Mouse (Mus musculus): ENCODE results near the gene Nt5c. TPM values are rescaled to one million over a fixed set of nuclear protein-coding genes. Genes with fewer than 3 reads are reported as not detected.
"Not testable (repeated sequence)": the region's sequence is repeated elsewhere in the genome, so short reads cannot be mapped to it uniquely, and the experiment has no call there.

The Nt5c gene
- polyA plus RNA-seq, 1 experiment from 2014 or later: 81.6 TPM

DNA sequence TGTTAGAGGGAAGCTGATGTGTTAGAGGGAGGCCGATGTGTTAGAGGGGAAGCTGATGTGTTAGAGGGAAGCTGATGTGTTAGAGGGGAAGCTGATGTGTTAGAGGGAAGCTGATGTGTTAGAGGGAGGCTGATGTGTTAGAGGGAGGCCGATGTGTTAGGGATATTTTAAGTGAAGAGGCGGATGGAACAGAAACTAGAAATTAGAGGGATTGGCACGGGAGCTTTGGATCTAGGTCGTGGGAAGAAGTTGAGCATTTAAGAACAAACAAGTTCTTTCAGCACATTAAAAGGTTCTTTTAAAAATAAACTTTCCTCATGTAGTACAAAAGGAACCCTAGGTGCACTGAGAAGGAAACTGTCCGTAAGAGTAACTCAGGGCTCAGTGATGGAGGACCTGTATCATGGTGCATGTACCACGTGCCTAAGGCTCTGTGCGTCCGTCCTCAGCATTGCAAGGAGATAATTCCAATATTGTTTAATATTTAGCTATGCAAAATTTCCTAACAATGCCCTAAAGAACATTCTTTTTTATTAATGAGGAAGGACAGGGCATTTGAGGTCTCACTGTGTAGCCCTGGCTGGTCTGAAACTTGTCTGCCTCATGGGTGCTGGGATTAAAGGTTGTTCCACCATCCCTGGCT, 13.2 kb downstream of the Nt5c start:
- 86% methylated on average over 9 of the region's 9 CpGs for WGBS
- Histone ChIP-seq H3K36me3 (peaks cover 11% of the 10 kb centered on the region), H3K4me3 (no peak overlapping the region), H3K4me1 (peaks cover 22% of the 10 kb centered on the region), H3K4me2 (no peak overlapping the region), H3K27me3 (no peaks in the 10 kb centered on the region), H3K27ac (no peak overlapping the region), H3K9me3 (no peaks in the 10 kb centered on the region), H3K9ac (no peak overlapping the region)
- no peak for ATAC-seq (ENCODE audit: insufficient number of reproducible peaks, low FRiP score, low TSS enrichment, low read depth)

DNA sequence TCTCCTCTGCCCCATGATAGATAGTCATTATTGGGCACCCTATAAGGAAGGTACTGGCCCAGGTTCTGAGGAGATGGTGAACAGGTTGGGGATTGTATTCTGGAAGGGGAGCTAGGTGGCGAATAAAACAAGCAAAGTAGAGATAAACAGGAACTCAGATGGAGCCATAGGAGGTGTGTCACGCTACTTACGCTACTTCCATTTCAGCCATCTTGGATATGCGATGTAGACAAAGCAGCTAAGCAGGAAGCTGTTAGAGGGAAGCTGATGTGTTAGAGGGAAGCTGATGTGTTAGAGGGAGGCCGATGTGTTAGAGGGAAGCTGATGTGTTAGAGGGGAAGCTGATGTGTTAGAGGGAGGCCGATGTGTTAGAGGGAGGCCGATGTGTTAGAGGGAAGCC, 14.3 kb downstream of the Nt5c start:
- H3K4me1 ChIP-seq: peaks cover 22% of the 10 kb centered on the region
- H3K9me3 ChIP-seq; H3K27me3 ChIP-seq; H3K27ac ChIP-seq; H3K4me3 ChIP-seq; ATAC-seq (ENCODE audit: insufficient number of reproducible peaks, low FRiP score, low TSS enrichment, low read depth); H3K9ac ChIP-seq; H3K4me2 ChIP-seq: not testable (repeated sequence)
- WGBS: 82% methylated on average over 7 of the region's 7 CpGs
- peaks cover 11% of the 10 kb centered on the region for H3K36me3 ChIP-seq

DNA sequence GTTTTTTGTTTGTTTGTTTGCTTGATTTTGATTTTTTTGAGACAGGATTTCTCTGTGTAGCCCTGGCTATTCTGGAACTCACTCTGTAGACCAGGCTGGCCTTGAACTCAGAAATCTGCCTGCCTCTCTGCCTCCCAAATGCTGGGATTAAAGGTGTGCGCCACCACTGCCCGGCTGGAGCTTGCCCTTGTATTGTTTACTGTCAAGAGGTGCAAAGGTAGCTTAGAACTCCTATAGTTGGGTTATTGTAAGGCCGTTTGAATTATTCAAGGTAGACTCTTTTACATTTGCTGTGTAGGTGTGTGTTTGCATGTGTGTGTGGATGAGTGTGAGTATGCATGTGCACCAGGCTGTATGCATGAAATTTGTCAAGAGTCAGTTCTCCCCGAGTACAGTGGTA, 15.0 kb downstream of the Nt5c start:
- peak overlapping the region; percentile 91; the same call in 1 of the 2 replicates for H3K4me2 ChIP-seq
- peak overlapping the region; percentile 76; the same call in 1 of the 2 replicates for H3K9ac ChIP-seq
- not testable (repeated sequence) for H3K27ac ChIP-seq; ATAC-seq (ENCODE audit: insufficient number of reproducible peaks, low FRiP score, low TSS enrichment, low read depth); H3K36me3 ChIP-seq; H3K9me3 ChIP-seq; H3K27me3 ChIP-seq
- H3K4me1 ChIP-seq: peaks cover 22% of the 10 kb centered on the region
- 77% methylated on average over 4 of the region's 4 CpGs for WGBS
- peak overlapping the region; percentile 84; the same call in 1 of the 2 replicates for H3K4me3 ChIP-seq

DNA sequence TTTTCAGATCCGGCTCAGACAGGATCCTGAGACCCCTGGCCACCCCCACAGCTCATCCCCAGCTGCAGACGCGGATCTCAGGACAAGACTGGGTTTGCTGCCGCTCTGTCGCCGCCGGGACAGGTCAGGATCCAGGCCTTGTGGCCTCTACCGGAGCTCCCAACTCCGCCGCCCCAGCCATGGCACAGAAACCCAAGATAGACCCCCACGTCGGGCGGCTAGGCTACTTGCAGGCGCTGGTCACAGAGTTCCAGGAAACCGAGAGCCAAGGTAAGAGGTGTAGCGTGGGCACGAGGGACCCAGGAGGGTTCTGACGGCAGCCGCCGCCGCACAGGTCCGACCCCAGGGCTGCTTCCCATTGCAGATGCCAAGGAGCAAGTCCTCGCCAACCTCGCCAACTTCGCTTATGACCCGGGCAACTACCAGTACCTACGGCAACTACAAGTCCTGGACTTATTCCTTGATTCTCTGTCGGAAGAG, 15.9 kb downstream of the Nt5c start:
- Histone ChIP-seq H3K4me3 (peak overlapping the region; percentile 84), H3K36me3 (peaks cover 5% of the 10 kb centered on the region), H3K27me3 (no peaks in the 10 kb centered on the region), H3K27ac (peak overlapping the region; percentile 38; the same call in 1 of the 2 replicates), H3K9me3 (no peaks in the 10 kb centered on the region), H3K9ac (peak overlapping the region; percentile 76), H3K4me1 (peaks cover 22% of the 10 kb centered on the region), H3K4me2 (peak overlapping the region; percentile 91)
- peak; percentile 30 for ATAC-seq (ENCODE audit: insufficient number of reproducible peaks, low FRiP score, low TSS enrichment, low read depth)
- 3% methylated on average over 28 of the region's 28 CpGs for WGBS

DNA sequence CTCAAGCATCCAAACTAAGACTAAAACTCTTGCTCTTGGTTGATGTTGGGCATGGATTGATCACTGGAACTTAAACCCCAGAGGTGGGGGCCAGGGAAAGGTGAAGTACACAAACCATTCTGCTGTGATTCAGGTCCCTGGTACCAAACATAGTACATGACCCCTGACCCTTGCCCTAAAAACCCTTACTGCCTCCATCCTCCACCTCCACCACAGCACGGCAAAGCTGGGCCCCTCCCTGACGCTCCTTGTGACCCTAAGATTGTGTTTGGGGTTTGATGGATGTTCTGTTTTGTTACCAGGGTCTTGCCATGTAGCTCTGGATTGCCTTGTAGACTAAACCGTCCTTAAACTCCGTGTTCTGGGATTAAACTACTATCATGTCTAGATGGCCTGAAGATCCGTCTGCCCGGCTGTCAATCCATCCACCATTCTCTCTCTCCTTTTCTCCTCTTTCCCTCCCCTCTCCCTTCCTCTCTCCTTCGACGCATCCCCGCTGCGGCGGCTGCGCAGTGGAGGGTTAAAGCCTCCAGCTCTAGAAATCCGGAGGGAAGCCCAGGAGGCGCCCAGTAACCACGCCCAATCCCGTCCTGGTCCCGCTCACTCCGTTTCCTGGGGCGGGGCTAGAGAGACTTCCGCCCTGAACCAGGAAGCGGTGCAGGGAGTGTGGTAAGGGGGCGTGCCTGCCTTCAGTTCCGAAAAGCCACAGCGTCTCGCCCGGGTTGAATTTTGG, 16.5 kb downstream of the Nt5c start, which contains the start of gene Armc7:
TSS of gene Armc7 (plus strand) at position 643 of the 733 bp plus-strand sequence.
- ATAC-seq (ENCODE audit: insufficient number of reproducible peaks, low FRiP score, low TSS enrichment, low read depth): peak; percentile 94
- no peaks in the 10 kb centered on the region for H3K9me3 ChIP-seq
- under 1% methylated on average over 26 of the region's 26 CpGs for WGBS

DNA sequence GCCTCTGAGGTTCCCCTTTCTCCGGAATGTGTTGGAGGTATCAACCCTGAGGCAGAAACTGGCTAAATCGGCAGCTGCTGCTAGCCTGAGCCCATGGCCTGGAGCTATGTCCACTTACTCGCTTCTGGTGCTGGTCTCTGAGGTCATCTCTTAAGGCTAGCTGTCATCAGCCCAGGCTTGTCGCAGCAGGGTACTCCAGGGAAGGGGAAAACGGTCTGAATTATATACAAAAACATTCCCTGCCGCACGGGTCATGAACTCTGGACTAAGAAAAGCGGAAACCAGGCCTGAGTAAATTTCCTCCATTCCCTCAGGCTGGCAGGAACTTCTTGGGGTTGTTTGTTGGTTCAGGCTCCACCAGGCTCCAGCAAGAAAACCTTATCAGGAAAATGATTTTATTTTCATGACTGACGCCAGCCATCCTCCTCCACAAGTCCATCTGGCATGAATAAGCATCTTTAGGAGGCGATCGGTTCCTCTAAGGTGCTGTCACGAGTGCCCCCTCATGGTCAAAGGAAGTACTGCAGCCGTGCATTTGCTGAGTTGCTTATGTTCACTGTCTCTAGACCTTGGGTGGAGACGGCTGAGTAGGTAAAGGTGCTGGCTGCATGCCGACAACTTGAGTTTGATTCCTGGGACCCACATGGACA, 17.9 kb downstream of the Nt5c start:
- Histone ChIP-seq H3K27me3 (no peaks in the 10 kb centered on the region), H3K4me3 (peak overlapping the region; percentile 10; the same call in 1 of the 2 replicates), H3K36me3 (no peaks in the 10 kb centered on the region), H3K4me1 (peaks cover 22% of the 10 kb centered on the region), H3K9me3 (no peaks in the 10 kb centered on the region), H3K4me2 (no peak overlapping the region), H3K27ac (peak overlapping the region; percentile 77; the same call in 1 of the 2 replicates), H3K9ac (no peak overlapping the region)
- WGBS: 10% methylated on average over 15 of the region's 15 CpGs
- ATAC-seq (ENCODE audit: insufficient number of reproducible peaks, low FRiP score, low TSS enrichment, low read depth): no peak

More for the DNA sequence above, 16.5 kb downstream of the Nt5c start, which contains the start of gene Armc7:
- H3K36me3 ChIP-seq: peaks cover 5% of the 10 kb centered on the region
- peak within 1 kb of the TSS; percentile 91 for H3K4me2 ChIP-seq
- no peaks in the 10 kb centered on the region for H3K27me3 ChIP-seq
- H3K9ac ChIP-seq: peak within 1 kb of the TSS; percentile 76
- peak within 1 kb of the TSS; percentile 84 for H3K4me3 ChIP-seq
- H3K27ac ChIP-seq: peak within 1 kb of the TSS; percentile 77
- H3K4me1 ChIP-seq: peaks cover 22% of the 10 kb centered on the region

DNA sequence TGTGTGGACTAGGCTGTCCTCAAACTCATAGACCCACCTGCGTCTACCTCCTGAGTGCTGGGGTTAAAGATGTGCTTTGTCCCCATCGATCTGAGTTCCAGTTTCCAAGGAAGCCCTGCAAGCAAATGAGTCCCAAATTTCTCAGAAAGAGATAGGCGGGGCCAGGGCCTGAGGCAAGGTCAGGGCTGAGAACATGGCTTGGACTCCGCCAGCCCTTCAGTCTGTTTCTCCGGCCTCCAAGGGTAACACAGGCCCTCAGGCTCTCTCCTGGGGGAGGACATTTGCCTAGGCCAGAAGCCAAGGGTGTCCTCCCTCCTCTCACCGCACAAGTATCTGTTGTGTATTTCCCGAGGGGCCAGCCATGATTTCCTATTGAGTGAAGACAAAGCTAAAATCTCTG, 19.5 kb downstream of the Nt5c start:
- ATAC-seq (ENCODE audit: insufficient number of reproducible peaks, low FRiP score, low TSS enrichment, low read depth): no peak
- no peak overlapping the region for H3K4me2 ChIP-seq
- H3K27ac ChIP-seq: no peak overlapping the region
- no peaks in the 10 kb centered on the region for H3K27me3 ChIP-seq
- peaks cover 25% of the 10 kb centered on the region for H3K4me1 ChIP-seq
- no peak overlapping the region for H3K4me3 ChIP-seq
- WGBS: 78% methylated on average over 7 of the region's 7 CpGs
- H3K36me3 ChIP-seq: no peaks in the 10 kb centered on the region
- H3K9ac ChIP-seq: no peak overlapping the region
- H3K9me3 ChIP-seq: no peaks in the 10 kb centered on the region

DNA sequence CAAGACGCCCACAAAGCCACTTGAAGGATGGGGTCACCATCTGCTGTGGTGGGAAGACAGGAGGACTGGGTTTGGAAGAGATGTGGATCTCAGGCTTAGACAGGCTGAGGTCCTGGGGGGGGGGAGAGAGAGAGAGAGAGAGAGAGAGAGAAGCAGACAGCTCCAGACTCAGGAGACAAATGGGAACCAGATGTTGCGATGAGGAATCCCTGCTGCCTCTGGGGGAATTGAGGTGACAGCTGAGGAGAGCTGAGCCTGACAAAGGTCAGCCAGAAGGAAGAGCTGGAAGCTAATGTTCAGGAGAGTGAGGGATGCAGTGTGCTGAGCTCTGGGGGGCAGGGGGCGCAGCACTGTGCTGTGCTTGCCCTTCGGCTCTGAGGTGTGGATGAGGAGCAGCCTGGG, 24.4 kb downstream of the Nt5c start:
- Histone ChIP-seq H3K4me2 (no peak overlapping the region), H3K36me3 (no peaks in the 10 kb centered on the region), H3K27ac (no peak overlapping the region), H3K27me3 (no peaks in the 10 kb centered on the region), H3K4me1 (0 out of 2 replicates have a peak, but pooled peaks cover 5% of the 10 kb centered on the region), H3K9me3 (no peaks in the 10 kb centered on the region), H3K4me3 (no peak overlapping the region), H3K9ac (no peak overlapping the region)
- 11% methylated on average over 4 of the region's 4 CpGs for WGBS
- no peak for ATAC-seq (ENCODE audit: insufficient number of reproducible peaks, low FRiP score, low TSS enrichment, low read depth)

DNA sequence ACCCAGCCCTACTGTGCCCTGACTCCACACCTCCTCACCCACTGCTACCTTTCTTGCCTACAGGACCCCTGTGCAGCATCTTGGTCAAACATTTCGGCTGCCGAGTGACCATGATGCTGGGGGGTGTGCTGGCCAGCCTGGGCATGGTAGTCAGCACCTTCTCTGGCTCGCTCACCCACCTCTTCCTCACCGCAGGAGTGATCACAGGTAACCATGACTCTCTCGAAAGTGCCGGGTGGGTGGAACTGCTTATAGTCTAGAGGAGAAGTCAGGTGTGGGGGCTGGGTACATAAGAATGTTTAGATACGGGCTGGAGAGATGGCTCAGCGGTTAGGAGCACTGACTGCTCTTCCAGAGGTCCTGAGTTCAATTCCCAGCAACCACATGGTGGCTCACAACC, 26.8 kb downstream of the Nt5c start:
- 0 out of 2 replicates have a peak, but pooled peaks cover 5% of the 10 kb centered on the region for H3K4me1 ChIP-seq
- no peaks in the 10 kb centered on the region for H3K36me3 ChIP-seq
- no peaks in the 10 kb centered on the region for H3K9me3 ChIP-seq
- no peaks in the 10 kb centered on the region for H3K27me3 ChIP-seq
- H3K4me2 ChIP-seq: no peak overlapping the region
- H3K27ac ChIP-seq: no peak overlapping the region
- ATAC-seq (ENCODE audit: insufficient number of reproducible peaks, low FRiP score, low TSS enrichment, low read depth): no peak
- H3K9ac ChIP-seq: no peak overlapping the region
- no peak overlapping the region for H3K4me3 ChIP-seq
- 87% methylated on average over 8 of the region's 8 CpGs for WGBS

DNA sequence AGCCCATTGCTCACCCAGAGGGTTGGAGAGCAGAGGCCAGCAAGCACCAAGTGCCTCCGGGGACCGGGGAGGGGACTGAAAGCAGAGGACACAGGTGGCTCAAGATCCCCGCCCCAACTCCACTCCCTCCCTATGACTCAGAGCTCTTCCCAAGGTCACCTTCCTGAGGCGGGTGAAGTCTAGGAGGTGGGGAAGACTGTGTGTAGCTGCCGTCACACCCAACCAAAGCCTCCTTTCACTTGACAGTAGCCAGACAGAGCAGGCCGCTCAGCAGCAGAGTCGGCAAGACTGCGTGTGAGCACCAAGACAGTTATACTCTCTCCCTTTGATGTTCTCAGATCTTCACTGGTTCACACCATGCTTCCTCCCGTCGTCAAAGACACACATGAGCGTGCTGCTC, 28.3 kb downstream of the Nt5c start:
- Histone ChIP-seq H3K4me3 (no peak overlapping the region), H3K27ac (no peak overlapping the region), H3K36me3 (no peaks in the 10 kb centered on the region), H3K9ac (no peak overlapping the region), H3K27me3 (no peaks in the 10 kb centered on the region), H3K4me1 (0 out of 2 replicates have a peak, but pooled peaks cover 5% of the 10 kb centered on the region), H3K9me3 (no peaks in the 10 kb centered on the region), H3K4me2 (no peak overlapping the region)
- ATAC-seq (ENCODE audit: insufficient number of reproducible peaks, low FRiP score, low TSS enrichment, low read depth): no peak
- 53% methylated on average over 11 of the region's 11 CpGs for WGBS

DNA sequence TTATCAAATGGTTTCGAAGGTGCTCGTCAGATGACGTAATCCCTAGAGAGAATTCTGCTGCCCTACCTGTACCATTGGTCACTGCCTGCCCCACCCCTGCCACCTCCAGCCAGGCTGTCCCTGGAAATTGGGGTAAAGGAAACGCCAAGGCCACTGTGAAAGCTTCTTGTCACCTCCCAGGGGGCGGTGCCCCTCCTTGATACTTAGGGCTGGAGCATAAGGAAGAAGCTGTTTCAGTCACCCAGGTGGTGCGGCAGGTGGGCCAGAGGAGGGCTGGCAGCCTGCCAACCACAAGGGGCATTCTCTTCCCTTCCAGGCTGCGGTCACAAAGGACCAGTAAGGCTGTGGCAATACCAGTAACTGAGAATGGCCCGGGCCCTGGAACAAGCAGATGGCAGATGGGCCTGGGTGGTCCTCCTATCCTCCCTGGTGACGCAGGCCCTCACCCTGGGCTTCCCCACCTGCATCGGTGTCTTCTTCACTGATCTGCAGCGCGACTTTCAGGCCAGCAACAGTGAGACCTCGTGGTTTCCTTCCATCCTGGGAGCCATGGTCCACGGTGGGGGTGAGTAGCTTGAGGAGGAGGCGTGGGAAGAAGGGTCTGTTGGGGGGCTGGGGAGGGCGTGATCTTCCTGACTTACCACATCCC, 29.3 kb downstream of the Nt5c start, which contains the start of gene Slc16a5:
TSS of gene Slc16a5 (plus strand) at position 232 of the 649 bp plus-strand sequence.
- Histone ChIP-seq H3K4me1 (peaks cover 7% of the 10 kb centered on the region; the same call in 1 of the 2 replicates), H3K36me3 (no peaks in the 10 kb centered on the region), H3K27me3 (no peaks in the 10 kb centered on the region), H3K9ac (no peak within 1 kb of the TSS), H3K4me3 (no peak within 1 kb of the TSS), H3K4me2 (no peak within 1 kb of the TSS), H3K27ac (no peak within 1 kb of the TSS), H3K9me3 (no peaks in the 10 kb centered on the region)
- ATAC-seq (ENCODE audit: insufficient number of reproducible peaks, low FRiP score, low TSS enrichment, low read depth): 0 out of 2 replicates have a peak, but pooled peaks have one; percentile 16
- 65% methylated on average over 16 of the region's 16 CpGs for WGBS
